ENCODE assay signal across 8 mouse cellular contexts in genomic region chr19:56776719-56777382, GRCm38 (mm10). TPM values are rescaled to one million over a fixed set of nuclear protein-coding genes. Genes with fewer than 3 reads are reported as not detected.
DNase-seq lines count a peak whose midpoint lies in the region; ATAC-seq and TF ChIP-seq lines count a peak whose summit lies in the region.

No protein-coding gene starts in this region.

- peak; percentile 66; the same call in 1 of the 2 replicates for TF ChIP-seq CTCF in spleen, adult 2 months (IDR thresholded peaks at IDR 0.05; ENCODE audit: extremely low read depth, insufficient read depth, insufficient read length, insufficient replicate concordance)
- TF ChIP-seq CTCF in brain, embryonic 14.5 days (IDR thresholded peaks at IDR 0.05; ENCODE audit: borderline replicate concordance, extremely low read depth, insufficient read depth, insufficient read length) = peak; percentile 76

- H3K27me3 ChIP-seq in spleen, adult 2 months (ENCODE audit: control insufficient read depth, insufficient read depth, low read length) = 0 out of 2 replicates have a peak, but pooled peaks cover 4% of the 10 kb centered on the region
- peaks cover 6% of the 10 kb centered on the region; the same call in 1 of the 2 replicates for H3K27me3 ChIP-seq in intestine, embryonic 16.5 days (replicated peaks; ENCODE audit: control insufficient read depth, insufficient read depth, low read length)
- H3K27me3 ChIP-seq in limb, embryonic 14.5 days (ENCODE audit: control insufficient read depth, insufficient read depth, low read length) = peaks cover 17% of the 10 kb centered on the region; the same call in 1 of the 2 replicates
- H3K27me3 ChIP-seq in neural tube, embryonic 14.5 days (ENCODE audit: control insufficient read depth, insufficient read depth, low read length) = peaks cover 7% of the 10 kb centered on the region; the same call in 1 of the 2 replicates

- 0 out of 2 replicates have a peak overlapping the region, but pooled peaks have one; percentile 33 for H3K9ac ChIP-seq in intestine, embryonic 16.5 days (ENCODE audit: low read depth, low read length)
- H3K9ac ChIP-seq in limb, embryonic 14.5 days (ENCODE audit: low read depth, low read length, severe bottlenecking) = no peak overlapping the region
- H3K9ac ChIP-seq in neural tube, embryonic 14.5 days (replicated peaks; ENCODE audit: low read depth, low read length) = no peak overlapping the region

- H3K4me2 ChIP-seq in intestine, embryonic 16.5 days (ENCODE audit: low read depth, low read length) = peak overlapping the region; percentile 49
- peak overlapping the region; percentile 9; the same call in 1 of the 2 replicates for H3K4me2 ChIP-seq in limb, embryonic 14.5 days (replicated peaks; ENCODE audit: low read depth, low read length, severe bottlenecking)
- no peak overlapping the region for H3K4me2 ChIP-seq in neural tube, embryonic 14.5 days (ENCODE audit: low read depth, low read length)

- peak in 1 of 2 experiments; percentile 40 for DNase-seq in spleen, adult 2 months (ENCODE audit: low read depth in 1 of 2, low spot score in 2 of 2)
- DNase-seq in spleen, adult 12 weeks (ENCODE audit: low spot score) = no peak
- DNase-seq in brain, embryonic 14.5 days (ENCODE audit: low read depth) = peak; percentile 76
- DNase-seq in gastrocnemius, adult 18-20 months (ENCODE audit: low spot score) = peak; percentile 53
- DNase-seq in limb, embryonic 14.5 days (ENCODE audit: low spot score) = peak; percentile 72
- DNase-seq in yolk sac, embryonic 10.5 days (ENCODE audit: low spot score) = peak; percentile 41

- no peak overlapping the region for H3K4me3 ChIP-seq in spleen, adult 2 months (ENCODE audit: extremely low read depth, insufficient read depth, insufficient read length)
- 0 out of 2 replicates have a peak overlapping the region, but pooled peaks have one; percentile 6 for H3K4me3 ChIP-seq in intestine, embryonic 16.5 days (ENCODE audit: low read length)
- no peak overlapping the region for H3K4me3 ChIP-seq in limb, embryonic 14.5 days (replicated peaks; ENCODE audit: low read length)
- no peak overlapping the region for H3K4me3 ChIP-seq in neural tube, embryonic 14.5 days (ENCODE audit: low read depth, low read length)

- WGBS in spleen, adult 2 months = 23% methylated on average over 16 of the region's 16 CpGs
- WGBS in intestine, embryonic 16.5 days = 20% methylated on average over 16 of the region's 16 CpGs
- WGBS in limb, embryonic 14.5 days = 17% methylated on average over 16 of the region's 16 CpGs
- WGBS in neural tube, embryonic 14.5 days = 42% methylated on average over 16 of the region's 16 CpGs

- no peaks in the 10 kb centered on the region for H3K36me3 ChIP-seq in spleen, adult 2 months (ENCODE audit: control insufficient read depth, insufficient read depth, low read length)
- H3K36me3 ChIP-seq in intestine, embryonic 16.5 days (ENCODE audit: control insufficient read depth, insufficient read depth, low read length) = no peaks in the 10 kb centered on the region
- no peaks in the 10 kb centered on the region for H3K36me3 ChIP-seq in limb, embryonic 14.5 days (ENCODE audit: control insufficient read depth, insufficient read depth, low read length)
- H3K36me3 ChIP-seq in neural tube, embryonic 14.5 days (ENCODE audit: control insufficient read depth, insufficient read depth, low read length) = no peaks in the 10 kb centered on the region

- peak; percentile 75 for ATAC-seq in intestine, embryonic 16.5 days
- 0 out of 2 replicates have a peak, but pooled peaks have one; percentile 54 for ATAC-seq in limb, embryonic 14.5 days (ENCODE audit: low FRiP score, low read depth)
- ATAC-seq in neural tube, embryonic 14.5 days (ENCODE audit: low read depth) = peak; percentile 65; the same call in 1 of the 2 replicates

- no peak for TF ChIP-seq POLR2A in spleen, adult 2 months (IDR thresholded peaks at IDR 0.05; ENCODE audit: low read depth, low read length)
- no peak for TF ChIP-seq POLR2A in brain, embryonic 14.5 days (IDR thresholded peaks at IDR 0.05; ENCODE audit: borderline replicate concordance, extremely low read depth, insufficient read depth, insufficient read length, poor library complexity, severe bottlenecking)
- TF ChIP-seq POLR2A in limb, embryonic 14.5 days (IDR thresholded peaks at IDR 0.05; ENCODE audit: borderline replicate concordance, extremely low read depth, insufficient read depth, insufficient read length) = no peak

- H3K4me1 ChIP-seq in spleen, adult 2 months (ENCODE audit: control insufficient read depth, insufficient read depth, insufficient read length) = peaks cover 23% of the 10 kb centered on the region
- peaks cover 17% of the 10 kb centered on the region for H3K4me1 ChIP-seq in intestine, embryonic 16.5 days (ENCODE audit: control insufficient read depth, insufficient read depth, low read length)
- peaks cover 12% of the 10 kb centered on the region; the same call in 1 of the 2 replicates for H3K4me1 ChIP-seq in limb, embryonic 14.5 days (ENCODE audit: control insufficient read depth, insufficient read depth, low read length)
- H3K4me1 ChIP-seq in neural tube, embryonic 14.5 days (ENCODE audit: control insufficient read depth, insufficient read depth, low read length) = no peaks in the 10 kb centered on the region

- H3K9me3 ChIP-seq in intestine, embryonic 16.5 days (ENCODE audit: control insufficient read depth, low read length) = no peaks in the 10 kb centered on the region
- H3K9me3 ChIP-seq in limb, embryonic 14.5 days (ENCODE audit: control insufficient read depth, low read length) = no peaks in the 10 kb centered on the region
- no peaks in the 10 kb centered on the region for H3K9me3 ChIP-seq in neural tube, embryonic 14.5 days (ENCODE audit: control insufficient read depth, low read length)

- no peak overlapping the region for H3K27ac ChIP-seq in spleen, adult 2 months (ENCODE audit: insufficient read depth, low read length)
- H3K27ac ChIP-seq in intestine, embryonic 16.5 days (ENCODE audit: low read length) = no peak overlapping the region
- no peak overlapping the region for H3K27ac ChIP-seq in limb, embryonic 14.5 days (replicated peaks; ENCODE audit: low read depth, low read length)
- H3K27ac ChIP-seq in neural tube, embryonic 14.5 days (ENCODE audit: low read depth, low read length) = no peak overlapping the region

RNA-seq across cellular contexts. Expression of gene Ccdc186, which starts 45.1 kb away (rescaled TPM):
- 1.8 and 2.0 TPM in 2 replicates for polyA plus RNA-seq in spleen, adult 2 months (2012; rRNA removed)
- polyA plus RNA-seq in brain, embryonic 14.5 days (2012; rRNA removed) = 12.2 and 20.0 TPM in 2 replicates
- total RNA-seq in gastrocnemius, adult 18-20 months (2021) = 10 to 100 TPM; 24.8 to 25.6 TPM
- 10.5 and 12.9 TPM in 2 replicates for polyA plus RNA-seq in intestine, embryonic 16.5 days (2015; fragmentation: Nextera tagmentation; extraction: Ambion mirVana)
- 15.4 and 16.0 TPM in 2 replicates for polyA plus RNA-seq in limb, embryonic 14.5 days (2012; rRNA removed)
- polyA plus RNA-seq in limb, embryonic 14.5 days (2014; fragmentation: Nextera tagmentation; extraction: Ambion mirVana) = 23.4 and 24.0 TPM in 2 replicates
- polyA plus RNA-seq in neural tube, embryonic 14.5 days (2014; fragmentation: Nextera tagmentation; extraction: Ambion mirVana) = 25.0 and 25.4 TPM in 2 replicates

RNA-seq across cellular contexts. Expression of gene Tdrd1, which starts 49.2 kb away (rescaled TPM):
- not detected in 2 replicates for polyA plus RNA-seq in spleen, adult 2 months (2012; rRNA removed)
- polyA plus RNA-seq in brain, embryonic 14.5 days (2012; rRNA removed) = 0.59 and 1.0 TPM in 2 replicates
- not detected for total RNA-seq in gastrocnemius, adult 18-20 months (2021)
- 0.71 and 0.82 TPM in 2 replicates for polyA plus RNA-seq in intestine, embryonic 16.5 days (2015; fragmentation: Nextera tagmentation; extraction: Ambion mirVana)
- 2.6 and 3.3 TPM in 2 replicates for polyA plus RNA-seq in limb, embryonic 14.5 days (2012; rRNA removed)
- 2.2 and 3.9 TPM in 2 replicates for polyA plus RNA-seq in limb, embryonic 14.5 days (2014; fragmentation: Nextera tagmentation; extraction: Ambion mirVana)
- 0.86 and 1.2 TPM in 2 replicates for polyA plus RNA-seq in neural tube, embryonic 14.5 days (2014; fragmentation: Nextera tagmentation; extraction: Ambion mirVana)

RNA-seq across cellular contexts. Expression of gene Adrb1, which starts 54.9 kb away (rescaled TPM):
- polyA plus RNA-seq in spleen, adult 2 months (2012; rRNA removed) = 7.7 and 12.6 TPM in 2 replicates
- 2.0 and 3.0 TPM in 2 replicates for polyA plus RNA-seq in brain, embryonic 14.5 days (2012; rRNA removed)
- total RNA-seq in gastrocnemius, adult 18-20 months (2021) = not detected
- 0.35 and 0.36 TPM in 2 replicates for polyA plus RNA-seq in intestine, embryonic 16.5 days (2015; fragmentation: Nextera tagmentation; extraction: Ambion mirVana)
- polyA plus RNA-seq in limb, embryonic 14.5 days (2012; rRNA removed) = 1.7 and 2.3 TPM in 2 replicates
- polyA plus RNA-seq in limb, embryonic 14.5 days (2014; fragmentation: Nextera tagmentation; extraction: Ambion mirVana) = 1.3 and 1.9 TPM in 2 replicates
- polyA plus RNA-seq in neural tube, embryonic 14.5 days (2014; fragmentation: Nextera tagmentation; extraction: Ambion mirVana) = 1.1 and 1.8 TPM in 2 replicates
